Mouse (Mus musculus): ENCODE data around the gene Kdm4c. TPM values are rescaled to one million over a fixed set of nuclear protein-coding genes. Genes with fewer than 3 reads are reported as not detected.
A peak's percentile ranks its signal among the peaks of the same experiment; 100 is the strongest.
"Not testable (repeated sequence)": the region's sequence is repeated elsewhere in the genome, so short reads cannot be mapped to it uniquely, and the experiment has no call there.

Gene Kdm4c
- 10 to 100 TPM; 21.6 to 22.1 TPM for total RNA-seq (2021)
- long read RNA-seq, experiment 1, partial matches to known transcripts, result 4 of 9 reads
- long read RNA-seq, experiment 1, other reads (novel, unspliced or antisense), result 5 of 9 reads
- long read RNA-seq, experiment 2, partial matches to known transcripts, result 0 of 2 reads
- long read RNA-seq, experiment 2, other reads (novel, unspliced or antisense), result 2 of 2 reads

- DNase-seq, result no peak
Measured at GRCm38 (mm10) chr4:74242176-74242575, at the start of gene Kdm4c. Gene Kdm4c, plus strand, starts transcription at chr4:74242497.

GRCm38 (mm10) chr4:74201281-74201811 is 41.0 kb upstream of the Kdm4c start:
- no peak for DNase-seq

DNA sequence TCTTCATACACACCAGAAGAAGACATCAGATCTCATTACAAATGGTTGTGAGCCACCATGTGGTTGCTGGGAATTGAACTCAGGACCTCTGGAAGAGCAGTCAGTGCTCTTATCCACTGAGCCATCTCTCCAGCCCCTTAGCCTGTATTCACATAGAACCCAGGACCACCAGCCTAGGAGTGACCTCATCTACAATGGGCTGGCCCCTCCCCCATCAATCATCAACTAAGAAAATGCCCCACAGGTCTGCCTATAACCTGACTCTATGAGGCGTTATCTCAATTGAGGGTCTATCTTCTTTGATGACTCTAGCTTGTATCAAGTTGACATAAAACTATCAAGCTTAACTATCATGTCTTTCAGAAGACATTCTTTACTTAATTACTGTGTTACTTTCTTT is 20.5 kb upstream of the Kdm4c start:
- DNase-seq, result not testable (repeated sequence)

- DNase-seq, result peak in 1 of 2 experiments; percentile 24
Measured at GRCm38 (mm10) chr4:74222360-74222759, 19.9 kb upstream of the Kdm4c start.

- DNase-seq, result no peak
Measured at GRCm38 (mm10) chr4:74224210-74224609, 18.1 kb upstream of the Kdm4c start.

DNA sequence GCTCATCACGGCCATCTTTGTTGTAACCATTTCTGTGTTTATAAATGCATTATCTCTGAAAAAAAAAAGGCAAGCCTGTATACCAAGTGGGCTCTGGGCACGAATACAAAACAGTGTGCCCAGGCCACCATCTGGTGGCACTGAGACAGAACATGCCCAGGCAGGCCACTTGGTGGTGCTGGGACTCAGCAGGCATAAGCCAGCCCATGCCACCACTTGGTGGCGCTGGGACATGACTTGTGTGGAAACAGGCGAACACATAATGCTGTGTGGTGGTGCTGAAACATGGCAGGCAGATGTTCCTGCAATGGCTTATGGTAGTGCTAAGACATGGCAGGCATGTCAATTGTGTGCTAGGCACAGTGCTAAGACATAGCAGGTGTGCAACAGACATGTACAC is 11.3 kb upstream of the Kdm4c start:
- DNase-seq, result peak; percentile 23 to 26

DNA sequence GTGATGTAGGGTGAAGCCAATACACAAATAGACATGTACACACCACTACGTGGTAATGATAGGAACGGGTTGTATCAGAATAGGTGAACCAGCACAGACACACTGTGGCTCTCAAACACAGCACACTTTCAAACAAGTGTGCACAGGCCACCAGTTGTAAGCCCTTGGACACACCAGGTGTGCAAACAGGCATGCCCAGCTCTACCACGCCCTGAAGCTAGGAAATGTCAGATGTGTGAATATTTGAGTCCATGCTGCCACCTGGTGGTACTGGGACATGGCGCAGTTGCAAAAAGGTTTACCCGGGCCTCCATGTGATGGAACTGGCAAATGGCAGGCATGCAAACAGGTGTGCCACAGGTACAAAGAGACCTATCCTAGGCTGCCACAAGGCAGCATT is 10.9 kb upstream of the Kdm4c start:
- peak; percentile 18 to 54 for DNase-seq

GRCm38 (mm10) chr4:74233534-74233933 is 8.8 kb upstream of the Kdm4c start:
- no peak for DNase-seq

DNA sequence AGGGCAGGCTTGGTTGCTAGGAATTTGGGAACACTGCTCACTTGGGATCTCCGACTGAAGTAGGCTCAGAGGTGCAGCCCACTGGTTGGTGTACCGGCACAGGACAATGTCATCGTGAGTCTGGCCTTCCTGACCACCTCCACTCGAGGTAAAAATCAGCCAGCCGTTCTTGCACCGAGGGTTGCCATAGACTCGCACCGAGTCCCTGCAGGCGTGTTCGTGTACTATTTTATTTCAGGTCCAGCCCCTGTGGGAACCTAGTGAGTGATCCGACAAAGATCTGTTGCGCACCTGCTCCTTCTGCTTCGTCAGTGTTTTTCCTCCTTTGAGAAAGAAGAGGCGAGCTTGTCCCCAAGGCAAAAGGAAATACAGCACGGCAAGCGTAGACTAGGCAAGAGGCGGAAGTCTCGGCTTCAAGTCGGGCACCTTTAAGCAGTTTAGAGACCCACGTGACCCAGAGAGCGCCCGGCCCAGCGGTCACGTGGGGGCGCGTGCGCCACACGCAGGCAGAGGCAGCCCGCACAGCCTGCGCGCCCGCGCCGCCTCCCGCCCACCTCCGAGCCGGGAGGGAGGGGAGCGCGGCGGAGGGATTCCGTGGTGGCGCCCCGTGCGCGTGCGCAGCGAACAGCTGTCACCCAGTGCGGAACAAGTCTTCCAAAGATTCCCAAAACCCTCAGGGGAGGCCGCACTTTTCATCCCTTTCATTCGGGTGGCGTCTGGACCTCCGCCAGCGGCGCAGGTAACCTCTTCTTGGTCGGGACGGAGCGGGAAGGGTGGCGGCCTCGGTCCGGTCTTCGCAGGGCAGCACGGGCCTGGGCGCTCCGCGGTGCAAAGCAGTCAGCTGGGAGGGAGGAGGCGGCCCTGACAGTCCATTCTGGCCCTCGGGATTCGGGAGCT is 9.3 kb downstream of the Kdm4c start:
- peak; percentile 98 to 99 for DNase-seq

- peak; percentile 55 to 56 for DNase-seq
Measured at GRCm38 (mm10) chr4:74252245-74253105, 10.2 kb downstream of the Kdm4c start.

DNA sequence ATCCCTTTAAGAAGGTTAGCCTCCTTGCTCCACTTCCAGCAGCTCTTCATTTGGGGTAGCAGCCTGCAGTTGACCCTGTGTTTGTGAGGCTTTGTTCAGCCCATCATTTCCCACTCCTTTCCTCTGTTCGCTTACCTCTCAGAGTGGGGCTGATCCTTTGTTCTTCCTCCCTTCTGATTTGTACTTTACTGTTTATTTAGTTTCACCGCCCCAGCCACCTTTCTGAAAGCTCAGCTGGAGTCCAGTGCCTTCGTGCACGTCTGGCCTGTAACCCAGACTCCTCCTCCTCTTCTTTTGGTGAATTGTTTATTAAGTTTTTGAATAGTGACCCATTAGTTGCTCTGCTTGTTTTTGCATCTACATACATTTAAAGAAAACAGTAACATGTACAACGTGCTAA is 15.6 kb downstream of the Kdm4c start:
- no peak for DNase-seq

GRCm38 (mm10) chr4:74258538-74258937 is 16.2 kb downstream of the Kdm4c start:
- DNase-seq, result no peak

DNA sequence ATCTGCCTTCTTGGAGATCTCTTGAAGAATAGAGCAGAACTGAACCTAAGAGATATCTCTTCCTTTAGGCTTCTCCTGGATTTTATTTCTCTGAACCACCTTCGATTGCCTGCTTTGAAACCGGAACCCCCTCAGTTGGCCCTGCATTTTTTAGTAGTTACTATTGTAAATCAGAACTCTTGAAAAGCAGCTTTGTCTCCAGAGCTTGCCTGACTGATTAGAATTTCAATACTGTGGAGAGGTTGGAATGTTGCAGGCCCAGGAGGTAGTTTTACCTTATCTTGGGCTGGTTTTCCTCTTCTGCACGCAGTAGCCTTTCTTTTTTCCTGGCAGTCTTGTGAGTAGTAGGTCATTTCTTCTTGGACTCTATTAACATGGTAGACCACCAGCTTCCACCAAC is 17.0 kb downstream of the Kdm4c start:
- no peak for DNase-seq

- no peak for DNase-seq
Measured at GRCm38 (mm10) chr4:74261879-74262278, 19.6 kb downstream of the Kdm4c start.

DNA sequence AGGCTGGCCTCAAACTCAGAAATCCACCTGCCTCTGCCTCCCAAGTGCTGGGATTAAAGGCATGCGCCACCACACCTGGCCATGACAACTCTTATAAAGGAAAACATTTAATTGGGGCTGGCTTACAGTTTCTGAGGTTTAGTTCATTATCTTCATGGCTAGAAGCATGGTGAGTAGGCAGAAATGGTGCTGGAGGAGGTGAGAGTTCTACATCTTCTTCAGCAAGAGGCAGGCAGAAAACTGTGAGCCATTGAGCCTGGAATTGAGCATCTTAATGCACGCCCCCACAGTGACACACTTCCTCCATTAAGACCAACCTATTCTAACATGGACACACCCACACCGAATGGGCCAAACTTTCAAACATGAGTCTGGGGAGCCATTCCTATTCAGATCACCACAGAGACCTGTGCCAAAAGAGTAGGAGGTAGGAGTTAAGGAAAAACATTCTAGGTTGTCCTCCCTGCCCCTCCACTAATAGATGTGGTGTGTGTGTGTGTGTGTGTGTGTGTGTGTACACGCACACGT is 22.2 kb downstream of the Kdm4c start:
- DNase-seq, result no peak

DNA sequence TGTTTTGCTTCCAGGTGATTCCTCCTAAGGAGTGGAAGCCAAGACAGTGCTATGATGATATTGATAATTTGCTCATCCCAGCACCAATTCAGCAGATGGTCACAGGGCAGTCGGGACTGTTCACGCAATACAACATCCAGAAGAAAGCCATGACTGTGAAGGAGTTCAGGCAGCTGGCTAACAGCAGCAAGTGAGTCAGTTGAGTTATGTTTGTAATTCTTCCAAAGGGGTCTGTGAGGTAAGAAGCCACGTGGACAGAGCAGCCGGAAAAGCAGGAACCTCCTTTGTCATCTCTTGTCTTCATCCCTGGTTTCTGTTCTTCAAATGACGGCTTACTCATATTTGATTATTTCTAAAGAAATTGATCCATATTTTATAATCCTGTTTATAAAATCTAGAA is 28.9 kb downstream of the Kdm4c start:
- no peak for DNase-seq

DNA sequence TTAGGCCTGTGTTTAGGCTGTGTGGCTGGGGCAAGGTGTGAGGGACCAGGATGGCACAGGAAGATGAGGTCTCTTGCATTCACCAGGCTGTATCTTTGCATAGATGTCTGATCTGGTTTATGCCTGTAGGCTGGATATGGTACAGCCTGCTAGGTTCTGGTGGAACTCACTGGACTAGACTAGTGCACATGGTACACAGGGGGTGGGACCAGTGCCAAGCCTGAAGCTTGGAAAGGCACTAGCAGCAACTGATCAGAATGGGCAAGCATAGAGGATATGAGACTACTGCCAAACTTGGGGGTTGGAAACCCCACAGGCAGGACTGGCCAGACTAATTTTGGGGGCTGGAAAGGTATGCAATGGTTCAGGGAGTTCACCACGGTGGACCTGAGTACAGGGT is 35.2 kb downstream of the Kdm4c start:
- DNase-seq, result no peak

- DNase-seq, result no peak
Measured at GRCm38 (mm10) chr4:74280170-74280569, 37.9 kb downstream of the Kdm4c start.

DNA sequence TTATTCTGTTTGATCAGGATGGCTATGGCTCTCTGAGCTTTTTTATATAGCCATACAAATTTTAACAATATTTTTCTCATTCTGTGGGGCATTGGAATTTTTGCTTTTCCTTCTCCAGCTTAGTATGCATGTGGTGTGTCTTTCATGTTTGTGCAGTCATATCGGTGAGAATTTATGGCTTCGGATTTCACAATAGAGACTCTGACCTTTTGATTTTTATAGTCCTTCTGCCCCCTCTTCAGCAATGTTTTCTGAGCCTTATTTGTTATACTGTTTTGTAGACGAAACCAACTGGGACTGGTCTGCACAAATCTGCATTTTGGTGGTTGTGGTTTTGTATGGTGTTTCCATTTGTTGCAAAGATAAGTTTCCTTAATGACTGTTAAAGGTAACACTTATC is 45.6 kb downstream of the Kdm4c start:
- no peak for DNase-seq

DNA sequence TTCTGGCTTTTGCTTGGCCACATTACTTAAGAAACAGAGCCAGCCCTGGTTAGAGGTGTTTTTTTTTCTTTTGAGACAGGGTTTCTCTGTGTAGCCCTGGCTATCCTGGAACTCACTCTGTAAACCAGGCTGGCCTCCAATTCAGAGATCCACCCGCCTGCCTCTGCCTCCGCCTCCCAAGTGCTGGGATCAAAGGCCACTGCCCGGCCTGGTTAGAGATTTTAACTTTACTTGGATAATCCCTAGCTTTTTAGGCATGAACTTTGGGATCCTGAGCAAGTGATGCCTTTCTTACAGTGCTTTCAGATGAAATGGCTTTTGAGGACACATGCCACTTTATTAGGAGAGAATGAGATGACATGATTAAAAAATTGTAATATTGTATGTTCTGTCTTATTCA is 52.4 kb downstream of the Kdm4c start:
- no peak for DNase-seq

DNA sequence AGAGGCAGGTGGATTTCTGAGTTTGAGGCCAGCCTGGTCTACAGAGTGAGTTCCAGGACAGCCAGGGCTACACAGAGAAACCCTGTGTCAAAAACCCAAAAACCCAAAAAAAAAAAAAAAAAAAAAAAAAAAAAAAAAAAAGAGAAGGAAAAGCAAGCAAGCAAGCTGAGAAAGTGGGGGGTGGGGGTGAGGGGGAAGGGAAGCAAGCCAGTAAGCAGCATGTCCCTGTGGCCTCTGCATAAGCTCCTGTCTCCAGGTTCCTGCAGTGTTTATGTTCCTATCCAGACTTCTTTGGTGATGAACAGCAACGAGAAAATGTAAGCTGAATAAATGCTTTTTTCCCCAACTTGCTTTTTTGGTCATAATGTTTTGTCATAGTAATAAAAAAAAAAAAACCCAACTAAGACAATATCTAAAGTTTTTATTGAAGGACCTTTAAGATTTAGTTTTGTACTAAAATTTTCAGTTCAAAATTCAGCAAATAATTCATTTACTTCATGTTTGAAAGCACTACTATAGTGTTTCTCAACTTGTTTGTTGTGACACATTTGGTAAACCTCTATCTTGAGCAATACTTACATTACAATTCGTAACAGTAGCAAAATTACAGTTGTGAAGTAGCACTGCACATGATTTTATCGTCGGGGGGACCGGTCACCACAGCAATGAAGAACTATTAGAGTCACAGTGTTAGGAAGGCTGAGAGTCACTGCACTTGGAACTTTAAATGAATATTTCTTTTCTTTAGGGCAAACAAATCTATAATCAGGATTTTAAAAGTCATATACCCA is 63.2 kb downstream of the Kdm4c start:
- no peak for DNase-seq
